Mouse (Mus musculus) ovary, postnatal 10 days (tissue): ENCODE measurements around the gene Olfr513.

Experiments used
- DNase-seq: peaks from one replicate; pipeline ENCODE4 v3.0.0; 2022; ENCODE audit warnings: low spot score

The Olfr513 gene

DNA sequence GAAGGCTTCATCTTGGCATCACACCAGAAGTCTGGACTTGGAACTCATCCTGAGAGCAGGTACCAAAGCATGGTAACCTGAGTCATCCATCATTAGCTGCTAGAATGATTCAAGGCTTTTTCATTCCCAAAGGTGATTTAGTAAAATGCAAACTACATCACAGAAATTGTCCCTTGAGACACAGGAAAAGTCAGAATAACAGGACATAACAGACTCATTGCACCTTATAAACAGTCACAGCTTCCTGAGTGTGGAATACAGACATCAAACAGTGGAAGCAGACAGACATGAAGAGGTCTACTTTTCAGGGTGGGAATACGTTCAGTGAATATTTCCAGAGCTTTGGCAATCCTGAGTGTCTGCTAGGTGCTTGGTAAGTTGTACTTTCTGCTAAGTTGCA, at the start of gene Olfr513:
Gene Olfr513, plus strand, starts transcription at position 301 of the 400 bp plus-strand sequence.
- DNase-seq, result no peak

DNA sequence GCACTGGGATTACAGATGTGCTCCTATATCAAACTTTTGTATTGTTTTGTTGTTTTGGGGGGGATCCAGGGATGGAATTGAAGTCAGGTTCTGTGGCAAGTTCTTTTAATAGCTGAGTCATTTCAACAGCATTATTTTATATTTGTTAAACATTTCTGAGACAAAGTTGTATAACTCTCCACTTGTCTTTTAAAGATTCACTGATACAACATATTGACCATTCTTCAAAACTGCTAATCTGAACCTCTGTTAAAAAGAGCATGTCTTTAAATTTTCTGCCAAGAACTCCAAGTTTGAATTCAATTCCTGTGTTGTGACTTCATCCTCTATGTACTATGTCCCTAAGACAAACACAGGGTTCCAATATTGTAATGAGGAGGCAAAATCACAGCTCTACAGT, 37.8 kb upstream of the Olfr513 start, which contains the start of gene Olfr512:
Gene Olfr512, plus strand, starts transcription at position 301 of the 400 bp plus-strand sequence.
- no peak for DNase-seq

GRCm38 (mm10) chr7:108760411-108760810, 9.6 kb downstream of the Olfr513 start:
- DNase-seq, result no peak

DNA sequence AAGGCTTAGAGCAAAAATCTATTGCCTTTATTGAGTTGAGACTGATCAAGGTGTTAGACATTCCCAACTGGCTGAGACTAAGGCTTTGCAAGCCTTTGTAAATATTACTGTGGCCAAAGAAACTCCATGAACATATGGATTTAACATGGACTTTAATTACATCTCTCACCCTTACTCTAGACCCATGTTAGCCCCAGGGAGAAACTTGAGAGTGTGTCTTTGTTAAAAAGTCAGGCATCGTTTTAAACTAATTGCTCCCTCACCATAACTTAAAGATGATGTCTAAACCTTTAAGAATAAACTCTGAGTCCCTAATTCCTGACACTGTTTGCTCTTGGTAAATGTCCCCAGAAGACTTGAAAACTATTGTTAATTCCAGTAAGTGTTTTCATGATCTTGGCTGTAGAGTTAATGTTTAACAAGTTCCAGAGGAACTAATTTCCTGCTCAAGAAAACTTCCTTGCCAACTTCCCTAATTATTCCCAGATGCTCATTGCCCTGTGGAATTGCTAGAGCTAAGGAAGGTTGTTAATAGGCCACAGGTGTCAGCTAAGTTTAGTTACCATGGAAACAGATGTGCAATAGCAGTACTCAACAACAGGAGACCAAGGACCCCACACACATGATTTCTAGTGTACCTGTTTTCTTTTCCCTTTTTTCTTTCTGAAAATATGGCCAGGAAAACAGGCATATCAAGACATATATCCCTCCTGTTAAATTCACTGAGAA, 46.6 kb downstream of the Olfr513 start:
- DNase-seq, result no peak
